8 mouse cellular contexts compared by ENCODE assay signal in the genomic region with DNA sequence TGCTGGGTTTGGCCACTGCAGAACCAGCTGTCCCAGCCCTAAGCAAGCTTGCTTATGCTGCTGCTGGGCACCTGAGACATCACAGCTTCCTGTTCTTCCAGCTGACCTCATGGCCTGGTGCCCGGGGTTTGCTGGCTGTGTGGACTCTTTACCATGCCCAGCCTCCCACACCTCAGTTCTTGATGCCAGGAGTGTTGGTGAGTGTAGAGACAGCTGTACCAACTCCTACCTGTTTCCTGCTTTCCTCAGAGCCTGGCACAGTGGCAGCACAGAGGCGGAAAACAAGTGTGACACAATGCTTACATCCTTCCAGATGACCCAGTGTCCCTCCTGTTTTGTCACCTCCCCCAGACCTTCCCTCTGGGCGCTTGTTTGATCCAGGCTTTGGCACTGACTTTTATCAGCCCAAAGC. TPM values are rescaled to one million over a fixed set of nuclear protein-coding genes. Genes with fewer than 3 reads are reported as not detected.
A peak's percentile ranks its signal among the peaks of the same experiment; 100 is the strongest.
DNase-seq lines count a peak whose midpoint lies in the region; ATAC-seq and TF ChIP-seq lines count a peak whose summit lies in the region.
"Had no signal": no experiment of that assay in that cellular context is flagged by ENCODE, and none has a peak within 500 bp of the region (broad histone marks: within the 10 kb centered on the region; RNA-seq: fewer than 3 reads in every experiment).

No protein-coding gene starts in this region.

- H3K4me2 ChIP-seq in liver, postnatal 0 days (ENCODE audit: low read depth, low read length), result 0 out of 2 replicates have a peak overlapping the region, but pooled peaks have one; percentile 2
- no peak overlapping the region for H3K4me2 ChIP-seq in stomach, embryonic 16.5 days (ENCODE audit: low read depth, low read length)
- H3K4me2 ChIP-seq: neural tube, embryonic 13.5 days had no signal

- intact Hi-C loops in gastrocnemius, postnatal 36 days (cut with DNase I), result no loop called here

- peak overlapping the region; percentile 44; the same call in 1 of the 2 replicates for H3K27ac ChIP-seq in liver, postnatal 0 days (ENCODE audit: low read depth)
- H3K27ac ChIP-seq in stomach, embryonic 16.5 days (ENCODE audit: low read length), result 0 out of 2 replicates have a peak overlapping the region, but pooled peaks have one; percentile 6
- H3K27ac ChIP-seq: neural tube, embryonic 13.5 days had no signal

- H3K9me3 ChIP-seq in liver, postnatal 0 days (ENCODE audit: low read length), result no peaks in the 10 kb centered on the region
- H3K9me3 ChIP-seq in stomach, embryonic 16.5 days (replicated peaks; ENCODE audit: control insufficient read depth, low read length), result no peaks in the 10 kb centered on the region
- H3K9me3 ChIP-seq: neural tube, embryonic 13.5 days had no signal

- TF ChIP-seq CTCF in liver, postnatal 0 days (IDR thresholded peaks at IDR 0.05; ENCODE audit: low read depth), result no peak

- H3K4me3 ChIP-seq in liver, postnatal 0 days (ENCODE audit: low read depth, low read length), result no peak overlapping the region
- H3K4me3 ChIP-seq in stomach, embryonic 16.5 days (replicated peaks; ENCODE audit: low read length), result no peak overlapping the region
- H3K4me3 ChIP-seq: neural tube, embryonic 13.5 days had no signal

- H3K4me1 ChIP-seq in liver, postnatal 0 days (ENCODE audit: insufficient read depth), result peaks cover 17% of the 10 kb centered on the region
- 0 out of 2 replicates have a peak, but pooled peaks cover 2% of the 10 kb centered on the region for H3K4me1 ChIP-seq in stomach, embryonic 16.5 days (ENCODE audit: control insufficient read depth, insufficient read depth, low read length)
- H3K4me1 ChIP-seq: neural tube, embryonic 13.5 days had no signal

- ATAC-seq in liver, postnatal 0 days, result no peak
- no peak for ATAC-seq in stomach, embryonic 16.5 days (ENCODE audit: insufficient read depth, low FRiP score)

- peak; percentile 20 for DNase-seq in liver, postnatal 0 days
- DNase-seq in liver, result no peak
- peak; percentile 36 to 45 for DNase-seq in gastrocnemius, postnatal 36 days
- DNase-seq in kidney, postnatal 4 days, result peak; percentile 18 to 50
- no peak for DNase-seq in yolk sac, embryonic 10.5 days (ENCODE audit: low spot score)
- DNase-seq in urinary bladder, postnatal 25 days (ENCODE audit: low spot score), result no peak

- no peak overlapping the region for H3K9ac ChIP-seq in liver, postnatal 0 days (replicated peaks)
- no peak overlapping the region for H3K9ac ChIP-seq in stomach, embryonic 16.5 days (ENCODE audit: low read length)
- H3K9ac ChIP-seq: neural tube, embryonic 13.5 days had no signal

- H3K27me3 ChIP-seq in liver, postnatal 0 days (ENCODE audit: insufficient read depth, low read length), result no peaks in the 10 kb centered on the region
- H3K27me3 ChIP-seq in stomach, embryonic 16.5 days (ENCODE audit: control insufficient read depth, insufficient read depth, low read length), result no peaks in the 10 kb centered on the region
- H3K27me3 ChIP-seq: neural tube, embryonic 13.5 days had no signal

- peaks cover 6% of the 10 kb centered on the region for H3K36me3 ChIP-seq in liver, postnatal 0 days (replicated peaks; ENCODE audit: insufficient read depth, low read length)
- no peaks in the 10 kb centered on the region; the same call in 1 of the 2 replicates for H3K36me3 ChIP-seq in stomach, embryonic 16.5 days (ENCODE audit: control insufficient read depth, insufficient read depth, low read length)

- 63% methylated on average over 3 of the region's 3 CpGs for WGBS in liver, postnatal 0 days (ENCODE audit: insufficient replicate concordance)
- 61% methylated on average over 3 of the region's 3 CpGs for WGBS in stomach, embryonic 16.5 days

- TF ChIP-seq EP300 in liver, postnatal 0 days (IDR thresholded peaks at IDR 0.05; ENCODE audit: low read depth), result no peak

RNA-seq across cellular contexts. Expression of a gene that starts 12.0 kb away (rescaled TPM):
- 0.19 TPM in 2 replicates for polyA plus RNA-seq in liver, postnatal 0 days (2015; fragmentation: Nextera tagmentation; extraction: Ambion mirVana)
- total RNA-seq in gastrocnemius, postnatal 36 days (2021), result under 1 TPM; 0.22 to 0.46 TPM
- polyA plus RNA-seq in stomach, embryonic 16.5 days (2015; fragmentation: Nextera tagmentation; extraction: Ambion mirVana), result not detected in 2 replicates

RNA-seq across cellular contexts. Expression of a gene that starts 12.3 kb away (rescaled TPM):
- 27.9 and 31.0 TPM in 2 replicates for polyA plus RNA-seq in liver, postnatal 0 days (2015; fragmentation: Nextera tagmentation; extraction: Ambion mirVana)
- total RNA-seq in gastrocnemius, postnatal 36 days (2021), result 10 to 100 TPM; 22.6 to 23.6 TPM
- polyA plus RNA-seq in stomach, embryonic 16.5 days (2015; fragmentation: Nextera tagmentation; extraction: Ambion mirVana), result 80.9 and 87.9 TPM in 2 replicates

RNA-seq across cellular contexts. Expression of a gene that starts 26.1 kb away (rescaled TPM):
- not detected in 2 replicates for polyA plus RNA-seq in liver, postnatal 0 days (2015; fragmentation: Nextera tagmentation; extraction: Ambion mirVana)
- not detected for total RNA-seq in gastrocnemius, postnatal 36 days (2021)
- 2.7 and 2.8 TPM in 2 replicates for polyA plus RNA-seq in stomach, embryonic 16.5 days (2015; fragmentation: Nextera tagmentation; extraction: Ambion mirVana)

Comparison
In these comparisons a context has a peak if more than half of its experiments do, and no peak if none do; other contexts are left out.
1. DNase-seq: peak in liver, postnatal 0 days (single experiment), gastrocnemius, postnatal 36 days (2 of 2) and kidney, postnatal 4 days (2 of 2); none in liver (single experiment), yolk sac, embryonic 10.5 days (single experiment) and urinary bladder, postnatal 25 days (single experiment).